In genomic region chr4:124659251-124660217, GRCm38 (mm10) we compare ENCODE assay signal across 8 mouse cellular contexts. TPM values are rescaled to one million over a fixed set of nuclear protein-coding genes. Genes with fewer than 3 reads are reported as not detected.
DNase-seq lines count a peak whose midpoint lies in the region; ATAC-seq and TF ChIP-seq lines count a peak whose summit lies in the region.
"Had no signal": no experiment of that assay in that cellular context is flagged by ENCODE, and none has a peak within 500 bp of the region (broad histone marks: within the 10 kb centered on the region; RNA-seq: fewer than 3 reads in every experiment).

No protein-coding gene starts in this region.

- ATAC-seq in heart, embryonic 16.5 days (replicated peaks; ENCODE audit: extremely low read depth, insufficient read depth, low FRiP score): no peak
- ATAC-seq in liver, embryonic 13.5 days (ENCODE audit: low read depth): no peak

- WGBS in thymus, adult 2 months: 5% methylated on average over 68 of the region's 68 CpGs
- WGBS in heart, embryonic 16.5 days: 2% methylated on average over 68 of the region's 68 CpGs
- WGBS in liver, embryonic 13.5 days (ENCODE audit: insufficient replicate concordance): 3% methylated on average over 67 of the region's 68 CpGs

- no peak for TF ChIP-seq POLR2A in thymus, adult 2 months (IDR thresholded peaks at IDR 0.05; ENCODE audit: control insufficient read depth, extremely low read depth, insufficient read depth, low read length, poor library complexity)

- H3K9me3 ChIP-seq in heart, embryonic 16.5 days (replicated peaks; ENCODE audit: control insufficient read depth, low read length): no peaks in the 10 kb centered on the region
- H3K9me3 ChIP-seq in liver, embryonic 13.5 days (replicated peaks): no peaks in the 10 kb centered on the region

- H3K4me2 ChIP-seq in heart, embryonic 16.5 days (ENCODE audit: low read depth, low read length): peak overlapping the region; percentile 47
- peak overlapping the region; percentile 29; the same call in 1 of the 2 replicates for H3K4me2 ChIP-seq in liver, embryonic 13.5 days

- H3K4me1 ChIP-seq in thymus, adult 2 months (replicated peaks; ENCODE audit: control insufficient read depth, insufficient read depth, low read length): peaks cover 12% of the 10 kb centered on the region
- H3K4me1 ChIP-seq in heart, embryonic 16.5 days (ENCODE audit: control insufficient read depth, insufficient read depth, low read length): peaks cover 6% of the 10 kb centered on the region; the same call in 1 of the 2 replicates
- H3K4me1 ChIP-seq in liver, embryonic 13.5 days (replicated peaks): peaks cover 25% of the 10 kb centered on the region

- no peak overlapping the region for H3K4me3 ChIP-seq in thymus, adult 2 months (ENCODE audit: control insufficient read depth, insufficient read depth, low read length)
- peak overlapping the region; percentile 67 for H3K4me3 ChIP-seq in heart, embryonic 16.5 days (ENCODE audit: low read length)
- peak overlapping the region; percentile 7; the same call in 1 of the 2 replicates for H3K4me3 ChIP-seq in liver, embryonic 13.5 days (replicated peaks)

- H3K9ac ChIP-seq in heart, embryonic 16.5 days (ENCODE audit: low read length): peak overlapping the region; percentile 44; the same call in 1 of the 2 replicates
- no peak overlapping the region for H3K9ac ChIP-seq in liver, embryonic 13.5 days
- H3K9ac ChIP-seq: liver, embryonic 14.5 days had no signal

- peak; percentile 25 for DNase-seq in thymus, postnatal 4 days
- DNase-seq in thymus, adult 2 months: no peak
- no peak for DNase-seq in liver, embryonic 13.5 days
- DNase-seq in adrenal gland, adult 2 months: no peak
- no peak for DNase-seq in layer of hippocampus, adult 18-20 months (ENCODE audit: low spot score in 2 of 2)
- DNase-seq in natural killer cell, adult 2 months (ENCODE audit: low spot score in 2 of 2): no peak

- H3K27me3 ChIP-seq in thymus, adult 2 months (ENCODE audit: control insufficient read depth, insufficient read depth, low read length): peaks cover 39% of the 10 kb centered on the region
- H3K27me3 ChIP-seq in heart, embryonic 16.5 days (ENCODE audit: control insufficient read depth, insufficient read depth, low read length): peaks cover 87% of the 10 kb centered on the region
- peaks cover 100% of the 10 kb centered on the region for H3K27me3 ChIP-seq in liver, embryonic 13.5 days

- no peak overlapping the region for H3K27ac ChIP-seq in thymus, adult 2 months (ENCODE audit: control insufficient read depth, insufficient read depth, low read length)
- no peak overlapping the region for H3K27ac ChIP-seq in heart, embryonic 16.5 days (ENCODE audit: low read length)
- H3K27ac ChIP-seq in liver, embryonic 13.5 days: no peak overlapping the region
- H3K27ac ChIP-seq: liver, embryonic 14.5 days had no signal

- no peaks in the 10 kb centered on the region for H3K36me3 ChIP-seq in thymus, adult 2 months (ENCODE audit: control insufficient read depth, insufficient read depth, low read length)
- H3K36me3 ChIP-seq in heart, embryonic 16.5 days (ENCODE audit: control insufficient read depth, insufficient read depth): no peaks in the 10 kb centered on the region
- H3K36me3 ChIP-seq in liver, embryonic 13.5 days: no peaks in the 10 kb centered on the region

- no peak for TF ChIP-seq CTCF in thymus, adult 2 months (IDR thresholded peaks at IDR 0.05; ENCODE audit: borderline replicate concordance, control insufficient read depth, extremely low read depth, insufficient read depth, low read length, poor library complexity)

RNA-seq across cellular contexts. Expression of gene Pou3f1, which starts 2.9 kb away (rescaled TPM):
- polyA plus RNA-seq in thymus, adult 2 months (2012; rRNA removed): 0.38 and 0.46 TPM in 2 replicates
- polyA plus RNA-seq in heart, embryonic 16.5 days (2015; fragmentation: Nextera tagmentation; extraction: Ambion mirVana): 0.15 and 0.17 TPM in 2 replicates
- not detected in 2 replicates for polyA plus RNA-seq in liver, embryonic 13.5 days (2015; fragmentation: Nextera tagmentation; extraction: Ambion mirVana)
- under 1 TPM in 1 of 2 experiments, not detected in 1; 0.10 TPM for total RNA-seq in adrenal gland, adult 2 months (2021)
- polyA plus RNA-seq in adrenal gland, adult 2 months (2012; rRNA removed): 0.15 and 0.26 TPM in 2 replicates
- 10 to 100 TPM; 49.2 to 54.0 TPM for total RNA-seq in layer of hippocampus, adult 18-20 months (2021)

RNA-seq across cellular contexts. Expression of gene Utp11, which starts 33.9 kb away (rescaled TPM):
- 6.0 and 6.3 TPM in 2 replicates for polyA plus RNA-seq in thymus, adult 2 months (2012; rRNA removed)
- 40.3 and 49.2 TPM in 2 replicates for polyA plus RNA-seq in heart, embryonic 16.5 days (2015; fragmentation: Nextera tagmentation; extraction: Ambion mirVana)
- 37.5 and 48.1 TPM in 2 replicates for polyA plus RNA-seq in liver, embryonic 13.5 days (2015; fragmentation: Nextera tagmentation; extraction: Ambion mirVana)
- total RNA-seq in adrenal gland, adult 2 months (2021): 10 to 100 TPM; 33.4 to 33.5 TPM
- polyA plus RNA-seq in adrenal gland, adult 2 months (2012; rRNA removed): 2.0 and 2.1 TPM in 2 replicates
- total RNA-seq in layer of hippocampus, adult 18-20 months (2021): 10 to 100 TPM; 16.8 to 18.1 TPM

RNA-seq across cellular contexts. Expression of gene Fhl3, which starts 41.0 kb away (rescaled TPM):
- polyA plus RNA-seq in thymus, adult 2 months (2012; rRNA removed): 36.1 and 59.4 TPM in 2 replicates
- polyA plus RNA-seq in heart, embryonic 16.5 days (2015; fragmentation: Nextera tagmentation; extraction: Ambion mirVana): 3.8 and 5.0 TPM in 2 replicates
- polyA plus RNA-seq in liver, embryonic 13.5 days (2015; fragmentation: Nextera tagmentation; extraction: Ambion mirVana): 3.1 and 3.6 TPM in 2 replicates
- total RNA-seq in adrenal gland, adult 2 months (2021): 10 to 100 TPM in 1 of 2 experiments, 1 to 10 TPM in 1; 6.6 to 15.7 TPM
- 23.6 and 27.6 TPM in 2 replicates for polyA plus RNA-seq in adrenal gland, adult 2 months (2012; rRNA removed)
- 1 to 10 TPM; 1.2 to 1.4 TPM for total RNA-seq in layer of hippocampus, adult 18-20 months (2021)

RNA-seq across cellular contexts. Expression of gene 3100002H09Rik, which starts 48.9 kb away (rescaled TPM):
- polyA plus RNA-seq in thymus, adult 2 months (2012; rRNA removed): not detected in 2 replicates
- polyA plus RNA-seq in heart, embryonic 16.5 days (2015; fragmentation: Nextera tagmentation; extraction: Ambion mirVana): 0.17 TPM in 1 of 2 replicates, not detected in the other
- polyA plus RNA-seq in liver, embryonic 13.5 days (2015; fragmentation: Nextera tagmentation; extraction: Ambion mirVana): not detected in 2 replicates
- not detected for total RNA-seq in adrenal gland, adult 2 months (2021)
- polyA plus RNA-seq in adrenal gland, adult 2 months (2012; rRNA removed): not detected in 2 replicates
- 1 to 10 TPM in 1 of 2 experiments, under 1 TPM in 1; 0.66 to 1.3 TPM for total RNA-seq in layer of hippocampus, adult 18-20 months (2021)
- polyA plus RNA-seq: liver, embryonic 14.5 days had no signal

RNA-seq across cellular contexts. Expression of gene Sf3a3, which starts 55.0 kb away (rescaled TPM):
- polyA plus RNA-seq in thymus, adult 2 months (2012; rRNA removed): 23.2 and 25.3 TPM in 2 replicates
- polyA plus RNA-seq in heart, embryonic 16.5 days (2015; fragmentation: Nextera tagmentation; extraction: Ambion mirVana): 77.7 and 95.1 TPM in 2 replicates
- polyA plus RNA-seq in liver, embryonic 13.5 days (2015; fragmentation: Nextera tagmentation; extraction: Ambion mirVana): 91.3 and 101 TPM in 2 replicates
- 10 to 100 TPM; 30.6 to 40.0 TPM for total RNA-seq in adrenal gland, adult 2 months (2021)
- 2.8 and 3.8 TPM in 2 replicates for polyA plus RNA-seq in adrenal gland, adult 2 months (2012; rRNA removed)
- total RNA-seq in layer of hippocampus, adult 18-20 months (2021): 10 to 100 TPM; 35.0 TPM
